Mouse (Mus musculus) heart, adult 2 months (tissue): ENCODE results near the gene Ppp1r18. TPM values are rescaled to one million over a fixed set of nuclear protein-coding genes. Genes with fewer than 3 reads are reported as not detected.

ENCODE experiments used
- DNase-seq, 2 experiments: peaks; one replicate each; pipeline ENCODE4 v3.0.0; 2021
- H3K27ac ChIP-seq: fragments of 200-600 bp; 2 replicates; pipeline ENCODE4 v1.8.1; 2022
- H3K27me3 ChIP-seq: fragments of 200-500 bp; 2 replicates; pipeline ENCODE4 v1.6.1; 2012; ENCODE audit warnings: mild to moderate bottlenecking, low read length, inconsistent platforms, mixed read lengths; ENCODE audit not compliant: control insufficient read depth, insufficient read depth
- H3K36me3 ChIP-seq: fragments of 200-500 bp; 2 replicates; pipeline ENCODE4 v1.6.1; 2012; ENCODE audit warnings: low read length, inconsistent platforms; ENCODE audit not compliant: control insufficient read depth, insufficient read depth
- H3K4me1 ChIP-seq: fragments of 200-500 bp; 2 replicates; pipeline ENCODE4 v1.6.1; 2011; ENCODE audit warnings: low read length; ENCODE audit not compliant: control insufficient read depth, insufficient read depth
- H3K4me3 ChIP-seq: fragments of 200-600 bp; 2 replicates; pipeline ENCODE4 v1.8.1; 2022
- H3K79me2 ChIP-seq: fragments of 200-500 bp; replicated peaks from 2 replicates; pipeline ENCODE4 v1.6.1; 2012; ENCODE audit warnings: mild to moderate bottlenecking, inconsistent platforms, low read length, moderate library complexity, mixed read lengths; ENCODE audit not compliant: control insufficient read depth, insufficient read depth
- H3K9ac ChIP-seq: fragments of 200-500 bp; 2 replicates; pipeline ENCODE4 v1.6.1; 2012; ENCODE audit warnings: low read depth, mild to moderate bottlenecking, control low read depth, inconsistent platforms, low read length, mixed read lengths
- CTCF ChIP-seq: fragments of 200-600 bp; IDR thresholded peaks from 2 replicates; pipeline ENCODE4 v1.8.1; 2022; ENCODE audit warnings: antibody characterized with exemption, mild to moderate bottlenecking, moderate library complexity
- EP300 ChIP-seq: fragments of 200-500 bp; IDR thresholded peaks from 2 replicates; pipeline ENCODE4 v1.6.1; 2011; ENCODE audit warnings: low read depth, low read length, control low read depth; ENCODE audit not compliant: insufficient read depth
- POLR2A ChIP-seq: fragments of 200-500 bp; IDR thresholded peaks from 2 replicates; pipeline ENCODE4 v1.6.1; 2011; ENCODE audit warnings: mild to moderate bottlenecking, low read depth, low read length, control low read depth; ENCODE audit not compliant: insufficient read depth
- WGBS: fragments of 180-500 bp; shearing (Covaris S2); methylation state at CpG from one replicate; pipeline ENCODE4 v1.1.7; 2018; 5-methylcytosine and 5-hydroxymethylcytosine counted together
- intact Hi-C: fragments of 180-260 bp; cut with DNase I; formaldehyde crosslinking; loops from one replicate; pipeline ENCODE4 v1.15.1; 2025
- polyA plus RNA-seq: library from polyadenylated mRNA; depleted of rRNA; stranded (reverse); fragments of >200 nt; gene quantifications from 2 replicates; pipeline ENCODE4 v1.2.3, GENCODE M21; 2012
- total RNA-seq, 2 experiments: library from RNA; stranded (reverse); gene quantifications; 2 replicates each; pipeline ENCODE4 v1.2.3; 2021

Gene Ppp1r18
- total and polyA plus RNA-seq, 3 experiments, result 12.8 to 21.3 (median 18.6) TPM

DNA sequence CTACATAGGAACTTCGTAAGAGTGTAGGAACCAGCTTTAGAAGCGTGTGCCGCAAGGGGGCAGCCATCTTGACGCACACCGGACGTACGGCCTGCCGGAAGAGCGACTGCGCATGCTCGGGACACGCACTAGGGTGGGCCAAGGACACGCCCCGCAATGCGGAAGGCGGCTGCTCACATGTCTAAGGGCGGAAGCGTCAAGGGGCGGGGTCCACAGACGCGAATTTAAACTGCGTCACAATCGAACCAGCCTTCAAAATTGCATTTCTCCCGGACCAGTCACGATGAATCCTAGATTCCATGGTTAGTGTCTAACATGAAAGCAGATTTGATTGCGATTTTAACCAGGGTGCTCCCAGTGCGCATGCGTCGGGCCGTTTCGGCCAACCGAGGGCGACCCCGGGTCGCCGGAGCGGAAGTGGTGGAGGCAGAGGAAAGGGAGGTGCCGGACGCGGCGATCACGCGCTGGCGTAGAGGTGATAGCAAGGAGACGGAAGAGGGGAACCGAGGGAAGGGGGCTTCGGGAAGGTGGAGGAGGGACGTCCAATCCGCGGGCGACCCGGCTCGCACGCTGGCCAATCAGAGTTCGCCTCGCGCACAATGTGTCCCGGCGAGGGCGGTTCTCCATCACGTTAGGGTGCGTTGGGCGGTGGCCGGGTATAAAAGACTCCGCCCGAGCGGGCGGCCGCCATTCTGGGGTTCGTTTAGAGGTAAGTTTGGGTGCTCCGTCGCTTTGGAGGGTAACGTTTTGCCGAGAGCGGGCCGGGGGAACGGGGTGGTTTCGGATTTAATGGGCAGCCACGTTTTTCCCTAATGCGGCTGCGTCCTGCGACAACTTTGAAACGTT lies 51.1 kb downstream of the Ppp1r18 start, which contains the start of the genes Mrps18b and Ppp1r10:
Mrps18b (minus strand) TSS at position 93 of the 846 bp plus-strand sequence.
Ppp1r10 (plus strand) TSS at position 138 of the 846 bp plus-strand sequence.
- H3K9ac ChIP-seq, result peak within 1 kb of the TSS; percentile 70
- peaks cover 7% of the 10 kb centered on the region for H3K4me1 ChIP-seq
- H3K27ac ChIP-seq, result peak within 1 kb of the TSS; percentile 100
- TF ChIP-seq CTCF, result peak; percentile 80
- peak; percentile 100 for TF ChIP-seq POLR2A
- peak; percentile 90 for TF ChIP-seq EP300
- peak; percentile 97 to 100 for DNase-seq
- intact Hi-C loops, result loop anchor here (2.0 kb wide), 3 partner anchors 20 to 78 kb away; partner anchors contain the start of genes 2310061I04Rik and Tubb5
- peak within 1 kb of the TSS; percentile 79 for H3K4me3 ChIP-seq
- H3K27me3 ChIP-seq, result no peaks in the 10 kb centered on the region
- no peaks in the 10 kb centered on the region for H3K79me2 ChIP-seq
- H3K36me3 ChIP-seq, result peaks cover 11% of the 10 kb centered on the region
- WGBS, result under 1% methylated on average over 83 of the region's 83 CpGs

DNA sequence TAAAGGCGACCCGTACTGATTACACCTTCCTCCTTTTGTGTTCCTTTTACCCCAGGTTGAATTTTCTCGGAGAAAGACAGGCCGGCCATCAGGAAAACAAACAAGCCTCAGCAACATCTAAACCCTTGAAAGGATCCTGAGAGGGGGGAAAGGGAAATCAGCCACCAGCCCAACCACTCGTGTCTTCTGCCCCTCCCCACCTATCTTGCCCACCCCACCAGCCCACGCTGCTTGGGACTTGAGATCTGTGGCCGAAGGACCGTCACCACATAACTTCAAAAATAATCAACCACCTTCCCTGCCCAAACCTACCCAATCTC lies 51.7 kb downstream of the Ppp1r18 start:
- under 1% methylated on average over 8 of the region's 8 CpGs for WGBS
- H3K4me3 ChIP-seq, result peak overlapping the region; percentile 79
- no peaks in the 10 kb centered on the region for H3K27me3 ChIP-seq
- H3K27ac ChIP-seq, result peak overlapping the region; percentile 100
- peaks cover 8% of the 10 kb centered on the region for H3K4me1 ChIP-seq
- no peaks in the 10 kb centered on the region for H3K79me2 ChIP-seq
- TF ChIP-seq CTCF, result no peak
- TF ChIP-seq POLR2A, result no peak
- no peak for TF ChIP-seq EP300
- intact Hi-C loops, result loop anchor here (2.0 kb wide), 3 partner anchors 20 to 78 kb away; partner anchors contain the start of genes 2310061I04Rik and Tubb5
- no peak for DNase-seq
- H3K36me3 ChIP-seq, result peaks cover 11% of the 10 kb centered on the region
- peak overlapping the region; percentile 68 for H3K9ac ChIP-seq

DNA sequence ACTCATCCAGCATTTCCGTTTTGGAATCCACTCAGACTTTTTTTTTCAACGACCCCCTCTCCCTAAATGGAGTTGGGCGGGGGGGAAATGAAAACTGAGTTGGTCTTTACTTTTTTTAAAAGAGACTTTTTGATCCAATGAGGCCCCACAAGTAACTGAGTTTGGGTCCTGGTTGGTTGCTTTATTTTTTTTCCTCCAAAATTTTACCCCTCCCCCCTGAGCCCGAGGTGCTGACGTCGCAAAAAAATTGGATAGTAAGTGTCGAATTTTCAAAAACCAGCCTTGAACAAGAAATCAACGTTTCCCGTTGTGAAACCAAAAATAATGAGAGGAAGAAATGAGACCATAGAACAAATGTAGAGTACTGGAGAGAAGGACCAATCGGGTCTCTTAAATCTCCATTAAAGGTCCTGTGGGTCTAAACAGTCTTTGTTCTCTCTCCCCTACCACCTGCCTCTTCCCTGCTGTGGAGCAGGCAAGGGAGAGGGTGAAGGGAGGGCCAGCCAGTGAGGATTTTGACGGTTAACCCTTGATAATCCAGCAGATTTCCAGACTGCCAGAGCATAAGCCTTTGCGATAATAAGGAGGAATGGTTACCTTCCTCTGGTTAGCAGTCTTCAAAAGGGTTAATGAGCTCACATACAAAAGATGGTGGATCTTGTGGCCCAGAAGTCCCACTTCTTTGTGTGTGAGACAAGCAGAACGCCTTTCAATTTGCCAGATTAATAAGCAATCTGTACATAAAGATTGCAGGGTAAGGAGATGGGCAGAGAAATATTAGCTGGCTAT lies 52.3 kb downstream of the Ppp1r18 start:
- peak; percentile 77 for TF ChIP-seq POLR2A
- 0 out of 2 replicates have a peak, but pooled peaks have one; percentile 40 for TF ChIP-seq EP300
- TF ChIP-seq CTCF, result no peak
- H3K4me3 ChIP-seq, result peak overlapping the region; percentile 79
- peak overlapping the region; percentile 100 for H3K27ac ChIP-seq
- intact Hi-C loops, result loop anchor here (2.0 kb wide), 4 partner anchors 21 to 79 kb away; partner anchors contain the start of genes 2310061I04Rik, Gnl1 and Tubb5
- H3K36me3 ChIP-seq, result peaks cover 11% of the 10 kb centered on the region
- under 1% methylated on average over 13 of the region's 13 CpGs for WGBS
- DNase-seq, result peak; percentile 52 to 57
- no peaks in the 10 kb centered on the region for H3K27me3 ChIP-seq
- H3K9ac ChIP-seq, result peak overlapping the region; percentile 68
- H3K4me1 ChIP-seq, result peaks cover 8% of the 10 kb centered on the region
- no peaks in the 10 kb centered on the region for H3K79me2 ChIP-seq

DNA sequence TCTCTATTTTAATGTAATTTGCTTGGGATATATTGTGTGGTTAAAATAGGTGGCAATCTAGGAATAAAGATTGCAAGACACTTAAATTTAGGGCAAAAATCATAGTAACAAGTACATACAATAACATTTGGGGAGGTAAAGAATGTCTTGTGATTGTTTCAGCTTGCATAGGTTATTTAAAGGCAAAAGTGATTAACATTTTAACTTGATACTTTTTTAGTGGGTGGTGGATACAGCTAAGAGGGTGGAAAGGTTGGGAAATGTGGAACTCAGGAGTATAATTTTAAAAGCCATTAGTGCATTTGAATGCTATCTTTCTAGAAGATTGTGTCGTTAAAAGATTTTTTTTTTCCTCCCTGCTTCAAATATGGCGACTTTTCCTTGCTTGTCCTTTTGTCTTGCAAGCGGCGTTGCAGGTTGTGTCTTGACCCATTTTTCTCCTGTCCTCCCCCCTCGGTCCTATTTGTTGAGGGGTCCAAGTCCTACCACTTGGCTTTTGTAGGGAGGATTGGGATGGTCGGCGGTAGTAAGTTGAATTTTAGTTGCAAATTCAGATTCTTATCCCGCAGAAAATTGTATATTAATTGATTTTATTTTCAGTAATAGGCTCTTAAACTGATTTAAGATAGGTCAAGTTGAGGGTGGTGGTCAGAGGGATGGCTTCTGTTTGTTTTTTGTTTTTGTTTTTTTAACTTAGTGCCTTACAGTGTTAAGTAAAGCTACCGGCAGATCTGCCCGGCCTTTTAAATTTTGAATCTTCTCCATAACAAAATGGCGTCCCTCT lies 53.1 kb downstream of the Ppp1r18 start:
- under 1% methylated on average over 11 of the region's 11 CpGs for WGBS
- no peaks in the 10 kb centered on the region for H3K27me3 ChIP-seq
- TF ChIP-seq POLR2A (peak; percentile 55; the same call in 1 of the 2 replicates), EP300 (peak; percentile 47; the same call in 1 of the 2 replicates), CTCF (no peak)
- H3K27ac ChIP-seq, result peak overlapping the region; percentile 100
- peaks cover 11% of the 10 kb centered on the region for H3K36me3 ChIP-seq
- no peaks in the 10 kb centered on the region for H3K79me2 ChIP-seq
- peaks cover 8% of the 10 kb centered on the region for H3K4me1 ChIP-seq
- peak; percentile 38 to 62 for DNase-seq
- peak overlapping the region; percentile 79 for H3K4me3 ChIP-seq
- peak overlapping the region; percentile 92 for H3K9ac ChIP-seq
- intact Hi-C loops, result loop anchor here (2.0 kb wide), 1 partner anchor 60 kb away; the partner anchor contains the start of gene Gnl1

DNA sequence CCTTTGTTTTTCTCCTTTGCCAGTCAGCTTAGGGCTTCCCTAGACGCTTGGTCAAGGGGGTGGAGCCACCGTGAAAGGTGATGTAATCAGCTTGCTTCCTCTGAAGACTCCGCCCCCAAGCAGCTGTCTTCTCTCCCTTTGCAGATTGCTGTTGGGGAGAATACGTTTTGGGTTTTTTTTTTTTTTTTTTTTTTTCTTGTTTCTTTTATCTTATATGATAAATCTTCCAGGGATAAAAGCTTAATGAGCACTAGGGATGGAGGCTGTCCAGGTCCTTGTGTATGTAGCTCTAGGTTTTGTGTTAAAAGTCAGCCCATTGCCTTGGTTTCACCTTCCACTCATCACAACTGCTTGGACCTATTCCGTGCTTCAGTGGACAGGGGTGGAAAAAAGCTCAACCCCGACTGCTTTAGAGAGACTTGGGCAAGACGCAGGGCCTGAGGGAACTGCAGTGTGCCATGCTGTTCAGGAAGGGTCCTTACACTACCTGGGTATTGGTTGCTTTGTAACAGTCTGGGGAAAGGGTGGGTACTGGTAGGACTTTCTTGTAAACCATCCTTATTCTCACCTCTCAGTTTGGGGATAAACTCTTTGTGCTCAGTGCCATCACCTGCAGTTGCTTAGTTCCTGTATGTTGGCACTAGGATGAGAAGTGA lies 53.8 kb downstream of the Ppp1r18 start:
- TF ChIP-seq EP300 (peak; percentile 87), CTCF (no peak), POLR2A (peak; percentile 75)
- intact Hi-C loops, result loop anchor here (2.0 kb wide), 1 partner anchor 60 kb away; the partner anchor contains the start of gene Gnl1

More for the DNA sequence above, 53.8 kb downstream of the Ppp1r18 start:
- Histone ChIP-seq H3K27ac (peak overlapping the region; percentile 100), H3K4me1 (peaks cover 8% of the 10 kb centered on the region), H3K36me3 (peaks cover 11% of the 10 kb centered on the region), H3K27me3 (no peaks in the 10 kb centered on the region), H3K4me3 (peak overlapping the region; percentile 79), H3K9ac (peak overlapping the region; percentile 64), H3K79me2 (no peaks in the 10 kb centered on the region)
- 3% methylated on average over 7 of the region's 7 CpGs for WGBS
- DNase-seq, result peak; percentile 92 to 96
